Mouse (Mus musculus) lung, postnatal 14 days (tissue): Measurements from ENCODE around the gene Ptpn1.
A peak's percentile ranks its signal among the peaks of the same experiment; 100 is the strongest.

Experiments used
- DNase-seq: peaks from one replicate; pipeline ENCODE4 v3.0.0; 2021

Ptpn1 gene

GRCm38 (mm10) chr2:167924011-167924410 is 7.8 kb upstream of the Ptpn1 start:
- no peak for DNase-seq

GRCm38 (mm10) chr2:167924803-167925604 is 6.9 kb upstream of the Ptpn1 start:
- DNase-seq, result peak; percentile 90

- no peak for DNase-seq
Measured at GRCm38 (mm10) chr2:167925841-167926800, 5.7 kb upstream of the Ptpn1 start.

GRCm38 (mm10) chr2:167928002-167928526 is 3.8 kb upstream of the Ptpn1 start:
- no peak for DNase-seq

GRCm38 (mm10) chr2:167928972-167929371 is 2.9 kb upstream of the Ptpn1 start:
- no peak for DNase-seq

GRCm38 (mm10) chr2:167930975-167931374 is 882 bp upstream of the Ptpn1 start:
- DNase-seq, result no peak

- DNase-seq, result no peak
Measured at GRCm38 (mm10) chr2:167932727-167933231, 922 bp downstream of the Ptpn1 start.

GRCm38 (mm10) chr2:167933397-167933796 is 1.5 kb downstream of the Ptpn1 start:
- no peak for DNase-seq

- no peak for DNase-seq
Measured at GRCm38 (mm10) chr2:167935956-167936355, 4.1 kb downstream of the Ptpn1 start.

GRCm38 (mm10) chr2:167938786-167939185 is 6.9 kb downstream of the Ptpn1 start:
- no peak for DNase-seq

- DNase-seq, result no peak
Measured at GRCm38 (mm10) chr2:167939204-167939603, 7.3 kb downstream of the Ptpn1 start.

GRCm38 (mm10) chr2:167939632-167940399 is 8.0 kb downstream of the Ptpn1 start:
- no peak for DNase-seq

- no peak for DNase-seq
Measured at GRCm38 (mm10) chr2:167940636-167941035, 8.8 kb downstream of the Ptpn1 start.

GRCm38 (mm10) chr2:167941320-167941719 is 9.5 kb downstream of the Ptpn1 start:
- no peak for DNase-seq

- no peak for DNase-seq
Measured at GRCm38 (mm10) chr2:167941745-167942176, 9.9 kb downstream of the Ptpn1 start.

GRCm38 (mm10) chr2:167942199-167942925 is 10.5 kb downstream of the Ptpn1 start:
- peak; percentile 82 for DNase-seq

- peak; percentile 61 for DNase-seq
Measured at GRCm38 (mm10) chr2:167942926-167943633, 11.2 kb downstream of the Ptpn1 start.

GRCm38 (mm10) chr2:167944193-167944592 is 12.3 kb downstream of the Ptpn1 start:
- DNase-seq, result no peak

GRCm38 (mm10) chr2:167945451-167945850 is 13.6 kb downstream of the Ptpn1 start:
- no peak for DNase-seq

- no peak for DNase-seq
Measured at GRCm38 (mm10) chr2:167947251-167947650, 15.4 kb downstream of the Ptpn1 start.

- peak; percentile 62 for DNase-seq
Measured at GRCm38 (mm10) chr2:167948047-167948446, 16.2 kb downstream of the Ptpn1 start.
